13 mouse cellular contexts compared by ENCODE assay signal in genomic region chr6:146979115-146979744, GRCm38 (mm10). TPM values are rescaled to one million over a fixed set of nuclear protein-coding genes. Genes with fewer than 3 reads are reported as not detected.
DNase-seq lines count a peak whose midpoint lies in the region; ATAC-seq and TF ChIP-seq lines count a peak whose summit lies in the region.
"Had no signal": no experiment of that assay in that cellular context is flagged by ENCODE, and none has a peak within 500 bp of the region (broad histone marks: within the 10 kb centered on the region; RNA-seq: fewer than 3 reads in every experiment).

No protein-coding gene starts in this region.

- peaks cover 12% of the 10 kb centered on the region; the same call in 1 of the 2 replicates for H3K36me3 ChIP-seq in kidney, embryonic 14.5 days (ENCODE audit: control insufficient read depth, insufficient read depth, low read length)
- peaks cover 38% of the 10 kb centered on the region; the same call in 1 of the 2 replicates for H3K36me3 ChIP-seq in intestine, postnatal 0 days (ENCODE audit: control insufficient read depth, insufficient read depth)
- H3K36me3 ChIP-seq in stomach, embryonic 15.5 days: no peaks in the 10 kb centered on the region
- no peaks in the 10 kb centered on the region for H3K36me3 ChIP-seq in forebrain, postnatal 0 days (ENCODE audit: insufficient read depth)

- TF ChIP-seq CTCF in intestine, postnatal 0 days (IDR thresholded peaks at IDR 0.05; ENCODE audit: low read depth): no peak
- TF ChIP-seq CTCF in forebrain, postnatal 0 days (IDR thresholded peaks at IDR 0.05; ENCODE audit: low read depth): no peak

- no peak overlapping the region for H3K4me3 ChIP-seq in kidney, embryonic 14.5 days (ENCODE audit: low read length)
- H3K4me3 ChIP-seq in intestine, postnatal 0 days (ENCODE audit: low read depth, low read length): no peak overlapping the region
- no peak overlapping the region for H3K4me3 ChIP-seq in stomach, embryonic 15.5 days (replicated peaks)
- H3K4me3 ChIP-seq in forebrain, postnatal 0 days (ENCODE audit: low read depth, low read length): no peak overlapping the region
- H3K4me3 ChIP-seq: gastrocnemius, adult 2 months had no signal

- no peak overlapping the region for H3K27ac ChIP-seq in kidney, embryonic 14.5 days (ENCODE audit: low read depth, low read length)
- H3K27ac ChIP-seq in intestine, postnatal 0 days (ENCODE audit: low read depth, low read length): peak overlapping the region; percentile 23; the same call in 1 of the 2 replicates
- H3K27ac ChIP-seq in stomach, embryonic 15.5 days: 0 out of 2 replicates have a peak overlapping the region, but pooled peaks have one; percentile 16
- no peak overlapping the region for H3K27ac ChIP-seq in forebrain, postnatal 0 days (ENCODE audit: low read depth, low read length)
- H3K27ac ChIP-seq: gastrocnemius, adult 2 months had no signal

- ATAC-seq in kidney, embryonic 14.5 days (ENCODE audit: low FRiP score, low TSS enrichment): no peak
- 0 out of 2 replicates have a peak, but pooled peaks have one; percentile 4 for ATAC-seq in intestine, postnatal 0 days
- no peak for ATAC-seq in stomach, embryonic 15.5 days (ENCODE audit: insufficient read depth, low FRiP score, low read depth)
- no peak for ATAC-seq in forebrain, postnatal 0 days
- ATAC-seq: hindbrain, embryonic 16.5 days had no signal

- peak; percentile 72 for DNase-seq in kidney, adult 11 months
- peak; percentile 49 to 75 for DNase-seq in kidney, postnatal 25 days
- no peak for DNase-seq in forebrain, postnatal 0 days
- no peak for DNase-seq in natural killer cell, adult 2 months (ENCODE audit: low spot score in 2 of 2)

- no peak overlapping the region for H3K4me2 ChIP-seq in kidney, embryonic 14.5 days (replicated peaks; ENCODE audit: low read depth, low read length)
- H3K4me2 ChIP-seq in intestine, postnatal 0 days (replicated peaks; ENCODE audit: low read depth): no peak overlapping the region
- no peak overlapping the region for H3K4me2 ChIP-seq in stomach, embryonic 15.5 days
- H3K4me2 ChIP-seq in forebrain, postnatal 0 days (ENCODE audit: low read depth): no peak overlapping the region
- H3K4me2 ChIP-seq: liver, embryonic 11.5 days had no signal

- H3K27me3 ChIP-seq in kidney, embryonic 14.5 days (ENCODE audit: control insufficient read depth, insufficient read depth, low read length): no peaks in the 10 kb centered on the region
- H3K27me3 ChIP-seq in intestine, postnatal 0 days (replicated peaks; ENCODE audit: control insufficient read depth, insufficient read depth, low read length): no peaks in the 10 kb centered on the region
- no peaks in the 10 kb centered on the region for H3K27me3 ChIP-seq in stomach, embryonic 15.5 days (replicated peaks)
- no peaks in the 10 kb centered on the region for H3K27me3 ChIP-seq in forebrain, postnatal 0 days (ENCODE audit: insufficient read depth, low read length)

- WGBS in kidney, embryonic 14.5 days: 74% methylated on average over 1 of the region's 1 CpGs
- 29% methylated on average over 1 of the region's 1 CpGs for WGBS in intestine, postnatal 0 days
- 38% methylated on average over 1 of the region's 1 CpGs for WGBS in stomach, embryonic 15.5 days
- 89% methylated on average over 1 of the region's 1 CpGs for WGBS in forebrain, postnatal 0 days

- H3K9ac ChIP-seq in kidney, embryonic 14.5 days (ENCODE audit: low read depth, low read length): no peak overlapping the region
- H3K9ac ChIP-seq in intestine, postnatal 0 days (ENCODE audit: low read depth, low read length): no peak overlapping the region
- no peak overlapping the region for H3K9ac ChIP-seq in stomach, embryonic 15.5 days
- H3K9ac ChIP-seq in forebrain, postnatal 0 days: no peak overlapping the region

- no peaks in the 10 kb centered on the region for H3K4me1 ChIP-seq in kidney, embryonic 14.5 days (ENCODE audit: control insufficient read depth, insufficient read depth, low read length)
- H3K4me1 ChIP-seq in intestine, postnatal 0 days (replicated peaks; ENCODE audit: control insufficient read depth, insufficient read depth, low read length): no peaks in the 10 kb centered on the region; the same call in 1 of the 2 replicates
- H3K4me1 ChIP-seq in stomach, embryonic 15.5 days: peaks cover 14% of the 10 kb centered on the region
- H3K4me1 ChIP-seq in forebrain, postnatal 0 days (ENCODE audit: insufficient read depth): no peaks in the 10 kb centered on the region

- H3K9me3 ChIP-seq in kidney, embryonic 14.5 days (ENCODE audit: control insufficient read depth, low read length): no peaks in the 10 kb centered on the region
- no peaks in the 10 kb centered on the region for H3K9me3 ChIP-seq in intestine, postnatal 0 days (ENCODE audit: control insufficient read depth)
- H3K9me3 ChIP-seq in stomach, embryonic 15.5 days: no peaks in the 10 kb centered on the region
- no peaks in the 10 kb centered on the region for H3K9me3 ChIP-seq in forebrain, postnatal 0 days (ENCODE audit: low read length)

RNA-seq across cellular contexts. Expression of gene 1700034J05Rik, which starts 25.0 kb away (rescaled TPM):
- polyA plus RNA-seq in kidney, embryonic 14.5 days (2014; fragmentation: Nextera tagmentation; extraction: Ambion mirVana): 0.37 and 0.45 TPM in 2 replicates
- polyA plus RNA-seq in intestine, postnatal 0 days (2015; fragmentation: Nextera tagmentation; extraction: Ambion mirVana): 0.24 TPM in 1 of 2 replicates, not detected in the other
- 0.12 and 0.18 TPM in 2 replicates for polyA plus RNA-seq in stomach, embryonic 15.5 days (2015; fragmentation: Nextera tagmentation; extraction: Ambion mirVana)
- total RNA-seq in forebrain, postnatal 0 days (2014; rRNA removed): not detected in 2 replicates
- polyA plus RNA-seq in forebrain, postnatal 0 days (2015; fragmentation: Nextera tagmentation; extraction: Ambion mirVana): not detected in 2 replicates
- total RNA-seq: gastrocnemius, adult 2 months; layer of hippocampus, postnatal 25 days; megakaryocyte-erythroid progenitor cell, adult 5-6 weeks had no signal
- polyA plus RNA-seq: brain, embryonic 14.5 days had no signal

RNA-seq across cellular contexts. Expression of gene Rep15, which starts 53.2 kb away (rescaled TPM):
- polyA plus RNA-seq in kidney, embryonic 14.5 days (2014; fragmentation: Nextera tagmentation; extraction: Ambion mirVana): 1.6 and 1.7 TPM in 2 replicates
- polyA plus RNA-seq in intestine, postnatal 0 days (2015; fragmentation: Nextera tagmentation; extraction: Ambion mirVana): 10.4 and 11.7 TPM in 2 replicates
- 2.6 and 3.2 TPM in 2 replicates for polyA plus RNA-seq in stomach, embryonic 15.5 days (2015; fragmentation: Nextera tagmentation; extraction: Ambion mirVana)
- total RNA-seq in forebrain, postnatal 0 days (2014; rRNA removed): 1.0 and 1.1 TPM in 2 replicates
- polyA plus RNA-seq in forebrain, postnatal 0 days (2015; fragmentation: Nextera tagmentation; extraction: Ambion mirVana): 0.35 and 0.74 TPM in 2 replicates

Comparison
In these comparisons a context has a peak if more than half of its experiments do, and no peak if none do; other contexts are left out.
1. DNase-seq: peak in kidney, adult 11 months (single experiment) and kidney, postnatal 25 days (2 of 2); none in forebrain, postnatal 0 days (single experiment) and natural killer cell, adult 2 months (0 of 2).
2. H3K27ac ChIP-seq: peak in intestine, postnatal 0 days (single experiment) and stomach, embryonic 15.5 days (single experiment); none in kidney, embryonic 14.5 days (single experiment) and forebrain, postnatal 0 days (single experiment).